Mouse (Mus musculus) colon, adult 2 months (tissue): Measurements from ENCODE around the gene Sugp1. TPM values are rescaled to one million over a fixed set of nuclear protein-coding genes. Genes with fewer than 3 reads are reported as not detected.

Source experiments
- polyA plus RNA-seq: library from polyadenylated mRNA; depleted of rRNA; stranded (reverse); fragments of >200 nt; gene quantifications from 2 replicates; pipeline ENCODE4 v1.2.3, GENCODE M21; 2012; rRNA removed

The Sugp1 gene
- 9.0 and 10.1 TPM in 2 replicates for polyA plus RNA-seq

DNA sequence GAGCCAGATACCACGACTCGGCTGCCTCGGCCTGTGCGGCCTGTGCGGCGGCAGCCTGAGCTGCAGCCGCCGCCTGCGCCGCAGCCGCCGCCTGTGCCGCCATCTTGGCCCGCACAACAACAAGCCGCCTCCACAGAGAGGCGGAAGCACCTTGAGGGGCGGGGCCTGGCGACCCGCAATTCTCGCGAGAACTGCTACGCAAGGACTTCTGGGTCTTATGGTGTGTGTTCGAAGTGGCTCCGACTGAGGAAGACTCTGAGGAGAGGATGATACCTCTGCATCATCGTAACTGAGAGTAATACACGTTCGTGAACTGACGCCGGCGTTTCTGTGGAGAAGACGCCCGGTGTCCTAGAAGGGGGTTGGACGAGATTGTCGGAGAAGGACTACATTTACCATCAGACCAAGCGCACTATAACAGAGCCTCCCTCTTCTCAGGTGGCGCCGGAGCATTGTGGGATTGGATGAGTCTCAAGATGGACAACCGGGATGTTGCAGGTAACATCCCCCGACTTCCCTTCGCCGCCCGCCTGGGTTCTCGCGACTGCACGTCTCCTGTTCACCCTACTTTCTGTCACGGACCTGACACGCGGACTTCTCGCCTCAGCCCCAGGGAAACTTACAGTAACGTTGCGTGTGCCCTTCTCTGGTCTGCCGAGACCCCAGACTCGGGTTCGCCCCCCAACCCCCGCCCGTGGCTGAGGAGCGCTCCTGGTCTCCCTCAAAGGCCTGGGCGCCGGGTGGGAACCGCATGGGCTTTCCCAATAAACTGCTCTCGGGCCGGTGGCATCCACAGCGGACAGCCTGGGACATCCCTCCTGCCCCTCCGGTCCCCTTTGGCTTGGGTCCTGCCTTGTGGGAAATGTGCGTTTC is at the start of gene Sugp1, which contains the start of gene Mau2:
Gene Sugp1 (plus strand): TSS at position 231 of the 873 bp plus-strand sequence.
Gene Mau2 (minus strand): TSS at position 152 of the 873 bp plus-strand sequence.

GRCm38 (mm10) chr8:69995776-69996588 is 46.6 kb upstream of the Sugp1 start, which contains the start of gene Gatad2a:
Gene Gatad2a (minus strand): TSS chr8:69996384.

DNA sequence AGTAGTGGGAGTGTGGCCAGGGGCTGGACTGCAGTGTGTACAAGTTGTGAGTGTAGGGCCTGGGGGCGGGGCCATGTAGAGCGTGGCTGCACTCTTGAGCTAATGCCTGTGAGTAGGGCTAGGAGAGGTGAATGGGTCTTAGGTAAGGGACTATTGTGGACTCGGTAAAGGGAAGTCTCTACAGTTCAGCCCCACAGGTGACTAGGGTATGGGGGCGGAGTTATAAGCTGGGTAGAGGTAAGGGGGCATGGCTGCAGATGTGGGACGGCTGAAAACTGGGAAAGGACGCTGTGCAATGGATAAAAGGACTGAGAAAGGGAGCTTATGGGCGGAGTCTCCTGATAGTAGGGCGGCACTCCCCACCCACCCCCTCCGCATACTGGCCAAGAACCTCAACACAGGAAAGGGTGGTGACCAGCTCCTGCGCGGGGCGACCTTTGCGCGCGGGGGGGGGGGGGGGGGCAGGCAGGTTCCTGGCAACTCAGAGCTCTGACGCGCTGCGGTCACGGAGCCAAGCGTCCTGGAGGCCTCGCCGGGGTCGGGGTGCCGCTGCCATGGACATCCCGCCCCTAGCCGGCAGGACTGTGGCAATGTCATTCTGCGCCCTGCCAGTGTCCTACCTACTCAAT is 29.9 kb downstream of the Sugp1 start, which contains the start of gene Tm6sf2:
Gene Tm6sf2 (plus strand): TSS at position 484 of the 629 bp plus-strand sequence.

DNA sequence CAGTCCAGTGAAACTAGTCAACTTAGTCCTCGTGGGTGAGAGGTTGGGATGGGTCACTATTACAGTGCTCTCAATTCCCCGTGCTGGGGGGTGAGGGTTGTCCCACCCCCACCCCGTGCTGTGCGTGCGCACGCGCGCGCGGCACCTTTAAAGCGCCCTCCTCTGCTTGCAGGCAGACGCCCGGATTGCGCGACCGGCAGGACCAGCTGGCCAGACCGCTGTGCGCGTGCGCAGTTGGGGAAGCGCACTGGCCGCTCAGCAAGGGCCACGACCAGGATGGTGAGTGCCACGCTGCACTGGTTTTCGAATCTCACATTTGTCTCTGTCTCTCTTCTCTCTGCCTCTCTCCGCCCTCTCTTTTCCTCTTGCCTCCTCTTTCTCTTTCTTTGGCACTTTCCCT is 40.7 kb downstream of the Sugp1 start, which contains the start of gene Hapln4:
Gene Hapln4 (plus strand): TSS at position 173 of the 400 bp plus-strand sequence.

DNA sequence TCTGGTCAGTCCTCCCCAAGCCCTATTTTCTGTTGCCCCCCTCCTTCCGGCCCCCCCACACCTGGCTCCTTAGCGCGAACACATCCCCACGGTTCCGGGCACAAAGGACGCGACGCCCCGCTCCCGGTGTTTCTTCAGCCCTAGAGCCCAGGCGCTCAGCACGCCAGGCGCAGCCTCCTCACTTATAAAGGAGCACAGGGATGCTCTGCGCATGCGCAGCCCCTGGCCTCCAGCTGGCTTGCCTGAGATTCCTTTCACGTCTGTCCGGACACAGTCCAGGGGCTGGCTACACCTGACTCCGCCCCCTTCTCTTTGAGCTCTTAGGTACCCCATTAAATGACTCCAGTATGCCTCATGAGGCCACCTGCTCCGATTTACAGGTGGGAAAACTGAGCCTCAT is 78.1 kb downstream of the Sugp1 start, which contains the start of gene Ncan:
Gene Ncan (minus strand): TSS at position 207 of the 400 bp plus-strand sequence.

Other genes starting within 250 kb of the Sugp1 start
- gene Gmip, start 234.1 kb upstream of the Sugp1 start, polyA plus RNA-seq = 48.5 and 52.0 TPM in 2 replicates
- gene Lpar2, start 220.4 kb upstream of the Sugp1 start, polyA plus RNA-seq = 1.9 and 2.2 TPM in 2 replicates
- 1.6 and 2.9 TPM in 2 replicates for gene Pbx4, start 210.3 kb upstream of the Sugp1 start, polyA plus RNA-seq
- 0.09 and 0.23 TPM in 2 replicates for gene Cilp2, start 155.1 kb upstream of the Sugp1 start, polyA plus RNA-seq
- gene Tssk6, start 140.6 kb upstream of the Sugp1 start, polyA plus RNA-seq = 2.8 and 4.3 TPM in 2 replicates
- 148 and 213 TPM in 2 replicates for gene Ndufa13, start 140.3 kb upstream of the Sugp1 start, polyA plus RNA-seq
- 3.3 and 6.2 TPM in 2 replicates for gene Yjefn3, start 140.1 kb upstream of the Sugp1 start, polyA plus RNA-seq
- gene Gatad2a, start 46.4 kb upstream of the Sugp1 start, polyA plus RNA-seq = 72.8 and 80.7 TPM in 2 replicates
- 99.7 and 112 TPM in 2 replicates for gene Mau2, start 79 bp upstream of the Sugp1 start, polyA plus RNA-seq
- gene Tm6sf2, start 30.1 kb downstream of the Sugp1 start, polyA plus RNA-seq = 39.3 and 82.7 TPM in 2 replicates
- 0.93 and 2.4 TPM in 2 replicates for gene Hapln4, start 40.6 kb downstream of the Sugp1 start, polyA plus RNA-seq
- gene Ncan, start 78.1 kb downstream of the Sugp1 start, polyA plus RNA-seq = 0.09 and 0.15 TPM in 2 replicates
- 11.2 and 15.2 TPM in 2 replicates for gene Nr2c2ap, start 88.5 kb downstream of the Sugp1 start, polyA plus RNA-seq
- gene Rfxank, start 96.3 kb downstream of the Sugp1 start, polyA plus RNA-seq = 39.1 and 40.5 TPM in 2 replicates
- 87.7 and 91.9 TPM in 2 replicates for gene Borcs8, start 96.7 kb downstream of the Sugp1 start, polyA plus RNA-seq
- gene Mef2b, start 96.9 kb downstream of the Sugp1 start, polyA plus RNA-seq = 0.36 and 0.67 TPM in 2 replicates
- 132 and 143 TPM in 2 replicates for gene Tmem161a, start 129.5 kb downstream of the Sugp1 start, polyA plus RNA-seq
- gene Slc25a42, start 169.5 kb downstream of the Sugp1 start, polyA plus RNA-seq = 23.6 and 29.4 TPM in 2 replicates
- gene Sugp2, start 191.4 kb downstream of the Sugp1 start, polyA plus RNA-seq = 24.7 and 26.6 TPM in 2 replicates
- gene Armc6, start 191.7 kb downstream of the Sugp1 start, polyA plus RNA-seq = 18.5 and 20.5 TPM in 2 replicates
- gene Homer3, start 240.0 kb downstream of the Sugp1 start, polyA plus RNA-seq = 14.8 and 15.3 TPM in 2 replicates